Mouse (Mus musculus) left cerebral cortex, adult 18-20 months (tissue): ENCODE measurements around the gene Pon1. TPM values are rescaled to one million over a fixed set of nuclear protein-coding genes. Genes with fewer than 3 reads are reported as not detected.
"Not testable (repeated sequence)": the region's sequence is repeated elsewhere in the genome, so short reads cannot be mapped to it uniquely, and the experiment has no call there.

Source experiments
- DNase-seq, 2 experiments: peaks; one replicate each; pipeline ENCODE4 v3.0.0; 2021 to 2022; ENCODE audit warnings: low spot score in 2 of 2, mixed read lengths in 1 of 2
- long read RNA-seq, 2 experiments: library from polyadenylated mRNA; stranded (forward); transcript quantifications; one replicate each; pipeline ENCODE4 v2.0.0; 2021
- total RNA-seq, 2 experiments: library from RNA; stranded (reverse); gene quantifications; 2 replicates each; pipeline ENCODE4 v1.2.3; 2021

The Pon1 gene
- total RNA-seq, result not detected
- long read RNA-seq, experiment 1, result 0 reads
- long read RNA-seq, experiment 2, result 0 reads

- no peak for DNase-seq
These were observed at the start of gene Pon1 for GRCm38 (mm10) chr6:5193693-5194092. Pon1 (minus strand) TSS chr6:5193946.

- DNase-seq, result no peak
These were observed 45.1 kb upstream of the Pon1 start for GRCm38 (mm10) chr6:5238799-5239198.

DNA sequence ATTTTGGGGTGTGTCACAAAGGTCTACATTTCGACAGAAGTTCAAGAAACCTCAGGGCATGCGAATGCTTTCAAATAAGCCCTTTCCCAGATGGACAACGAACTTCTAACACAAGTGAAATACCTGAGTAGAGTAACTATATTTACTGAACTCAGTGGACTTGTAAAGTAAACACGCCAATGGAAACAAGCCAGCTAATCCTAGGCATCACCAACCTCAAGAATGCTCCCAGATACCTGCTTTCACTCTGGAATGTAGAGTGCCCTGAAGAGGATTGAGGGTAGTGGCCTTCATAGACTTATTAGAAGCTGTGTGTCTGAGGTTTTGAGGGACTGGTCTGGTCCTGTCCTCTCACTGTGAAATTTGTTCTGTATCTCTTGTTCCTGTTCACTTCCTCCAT, 43.8 kb upstream of the Pon1 start:
- DNase-seq, result no peak

GRCm38 (mm10) chr6:5236843-5237371, 43.2 kb upstream of the Pon1 start:
- no peak for DNase-seq

- no peak for DNase-seq
These were observed 40.8 kb upstream of the Pon1 start for GRCm38 (mm10) chr6:5234563-5234962.

- no peak for DNase-seq
These were observed 40.1 kb upstream of the Pon1 start for GRCm38 (mm10) chr6:5233812-5234211.

DNA sequence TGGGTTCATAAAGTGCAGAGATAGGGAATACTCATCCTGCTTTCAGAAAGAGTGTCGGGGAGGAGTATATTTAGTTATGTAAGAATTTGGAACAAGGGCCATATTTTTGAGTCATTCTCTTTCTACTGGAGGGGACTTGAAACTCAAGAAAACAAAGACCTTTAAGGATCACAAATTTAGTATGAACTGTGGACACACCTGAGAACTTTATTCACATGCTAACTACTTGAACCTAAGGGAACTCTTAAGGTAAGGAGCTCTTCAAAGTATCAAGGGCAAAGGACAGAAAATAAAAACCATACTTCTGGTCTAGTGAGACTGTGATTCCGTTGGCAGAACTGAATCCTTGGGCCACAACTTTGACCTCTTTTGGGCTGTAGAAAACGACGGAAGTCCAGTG, 38.3 kb upstream of the Pon1 start:
- no peak for DNase-seq

DNA sequence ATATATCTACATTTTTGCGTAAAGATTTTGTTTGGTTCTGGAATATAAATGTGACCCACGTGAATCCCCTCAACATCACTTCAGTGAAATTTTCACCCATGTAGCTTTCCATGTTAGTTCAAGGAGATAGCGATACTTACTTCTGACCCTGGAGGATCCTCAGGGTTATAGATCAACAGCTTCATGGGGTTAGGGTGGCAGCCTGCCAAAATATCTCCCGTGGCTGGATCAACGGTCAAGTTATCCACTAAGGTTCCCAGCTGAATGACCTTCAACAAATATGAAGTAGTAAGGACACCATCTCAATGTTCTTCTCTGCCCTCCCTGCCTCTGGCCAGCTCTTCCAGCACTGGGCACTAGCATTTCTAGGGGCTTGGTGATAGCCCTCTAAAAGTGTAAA, 36.5 kb upstream of the Pon1 start:
- no peak for DNase-seq

- DNase-seq, result not testable (repeated sequence)
These were observed 29.8 kb upstream of the Pon1 start for GRCm38 (mm10) chr6:5223551-5223950.

GRCm38 (mm10) chr6:5222080-5222479, 28.3 kb upstream of the Pon1 start:
- DNase-seq, result no peak

GRCm38 (mm10) chr6:5218190-5218589, 24.4 kb upstream of the Pon1 start:
- DNase-seq, result no peak

DNA sequence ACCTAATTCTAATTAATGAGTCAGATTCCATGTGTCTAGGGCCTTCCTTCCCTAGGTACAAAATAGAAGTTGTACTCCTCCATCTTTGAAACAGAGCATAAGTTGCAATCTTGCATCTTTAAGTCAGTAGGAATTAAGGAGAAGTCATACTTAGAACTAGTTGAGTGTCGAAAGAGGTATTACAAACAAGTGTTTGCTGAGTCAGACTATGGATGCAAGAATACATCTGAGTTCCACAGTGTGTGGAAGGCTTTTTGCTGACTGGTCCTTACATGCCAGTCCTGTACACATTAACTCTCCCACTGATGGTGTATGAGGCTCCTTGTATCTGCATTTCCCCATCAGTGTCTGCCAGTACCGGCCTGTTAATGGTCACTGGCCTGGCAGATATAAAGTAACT, 14.1 kb upstream of the Pon1 start:
- no peak for DNase-seq

- no peak for DNase-seq
These were observed 6.2 kb upstream of the Pon1 start for GRCm38 (mm10) chr6:5199916-5200315.

DNA sequence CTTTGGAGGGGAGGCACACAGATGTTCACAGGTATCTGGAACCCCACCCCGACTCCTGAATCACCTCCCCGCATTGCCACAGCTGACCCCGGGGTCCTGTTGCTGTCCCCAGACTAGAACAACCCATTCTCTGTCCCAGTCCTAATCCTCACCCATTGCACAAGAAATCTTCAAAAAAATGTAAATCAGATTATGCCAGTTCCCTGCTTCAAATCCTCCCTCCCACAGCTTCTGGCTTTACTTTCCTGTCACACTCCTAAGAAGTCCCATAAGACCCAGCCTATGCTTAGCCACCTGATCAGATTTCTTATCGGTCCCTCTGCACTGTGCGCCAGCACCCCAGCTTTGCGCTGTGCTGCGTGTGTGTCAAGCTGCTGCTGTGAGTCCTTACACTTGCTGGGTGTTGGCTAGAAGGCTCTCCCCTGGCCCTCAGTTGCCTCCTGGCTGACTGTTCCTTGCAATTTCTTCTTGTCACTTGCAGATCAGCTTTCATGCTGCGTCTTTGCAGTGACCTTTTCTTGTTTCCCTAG, 5.7 kb upstream of the Pon1 start:
- no peak for DNase-seq

DNA sequence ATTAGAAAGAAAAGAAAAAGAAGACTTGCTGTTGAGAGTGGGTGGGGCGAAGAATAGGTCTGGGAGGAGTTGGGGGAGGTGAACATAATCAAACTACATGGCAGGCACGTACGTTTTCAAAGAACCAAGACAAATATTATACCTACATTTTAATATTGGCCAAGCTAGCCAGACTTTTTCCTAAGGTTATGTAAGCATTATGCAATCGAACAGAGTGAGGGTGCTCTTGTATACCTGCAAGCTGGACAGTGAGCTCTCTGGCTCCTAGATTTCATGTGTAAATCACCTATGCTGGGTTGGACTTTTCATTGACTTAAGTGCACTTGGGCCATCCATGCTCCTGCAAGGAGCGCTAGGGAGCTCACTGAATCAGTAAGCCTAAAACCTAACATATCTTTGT, 4.8 kb upstream of the Pon1 start:
- no peak for DNase-seq

DNA sequence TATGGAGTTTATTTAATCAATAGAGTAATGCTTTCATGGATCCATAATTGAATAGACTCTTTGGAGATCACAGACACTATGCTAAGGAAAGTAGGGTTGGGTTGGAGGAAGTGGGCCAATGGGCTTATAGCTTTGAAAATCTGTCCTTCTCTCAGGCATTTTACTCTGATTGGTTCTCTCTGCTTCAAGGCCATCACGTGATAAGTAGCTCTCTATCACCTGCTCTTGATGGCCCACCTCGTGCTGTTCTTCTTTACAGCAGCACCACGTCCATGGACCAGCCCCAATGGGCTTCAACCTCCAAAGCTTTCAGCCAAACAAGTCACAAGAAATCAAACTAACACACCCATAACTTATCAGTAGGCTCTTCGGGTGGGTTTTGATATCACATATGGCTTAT, 3.0 kb downstream of the Pon1 start:
- DNase-seq, result no peak

GRCm38 (mm10) chr6:5189507-5189906, 4.2 kb downstream of the Pon1 start:
- no peak for DNase-seq

- DNase-seq, result no peak
These were observed 4.8 kb downstream of the Pon1 start for GRCm38 (mm10) chr6:5188938-5189337.

DNA sequence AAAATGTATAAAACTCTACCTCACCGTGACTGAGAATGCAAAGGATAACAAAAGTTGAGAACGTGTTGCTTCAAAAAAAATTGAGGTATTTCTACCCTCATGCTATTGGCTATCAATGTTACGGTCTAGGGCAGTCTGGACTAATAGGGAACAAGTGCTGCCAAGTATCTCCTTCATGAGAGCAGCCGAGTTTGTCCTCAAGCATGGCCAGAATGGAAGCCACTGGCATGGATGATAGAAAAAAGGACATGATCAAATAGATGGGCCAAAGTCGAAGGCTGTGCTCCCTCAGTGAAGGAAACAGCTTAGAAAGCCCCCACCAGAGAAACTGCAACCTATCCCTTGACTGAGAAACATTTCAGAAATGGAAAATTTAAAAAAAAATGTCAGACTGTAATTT, 5.7 kb downstream of the Pon1 start:
- no peak for DNase-seq

- no peak for DNase-seq
These were observed 6.2 kb downstream of the Pon1 start for GRCm38 (mm10) chr6:5187586-5187985.

DNA sequence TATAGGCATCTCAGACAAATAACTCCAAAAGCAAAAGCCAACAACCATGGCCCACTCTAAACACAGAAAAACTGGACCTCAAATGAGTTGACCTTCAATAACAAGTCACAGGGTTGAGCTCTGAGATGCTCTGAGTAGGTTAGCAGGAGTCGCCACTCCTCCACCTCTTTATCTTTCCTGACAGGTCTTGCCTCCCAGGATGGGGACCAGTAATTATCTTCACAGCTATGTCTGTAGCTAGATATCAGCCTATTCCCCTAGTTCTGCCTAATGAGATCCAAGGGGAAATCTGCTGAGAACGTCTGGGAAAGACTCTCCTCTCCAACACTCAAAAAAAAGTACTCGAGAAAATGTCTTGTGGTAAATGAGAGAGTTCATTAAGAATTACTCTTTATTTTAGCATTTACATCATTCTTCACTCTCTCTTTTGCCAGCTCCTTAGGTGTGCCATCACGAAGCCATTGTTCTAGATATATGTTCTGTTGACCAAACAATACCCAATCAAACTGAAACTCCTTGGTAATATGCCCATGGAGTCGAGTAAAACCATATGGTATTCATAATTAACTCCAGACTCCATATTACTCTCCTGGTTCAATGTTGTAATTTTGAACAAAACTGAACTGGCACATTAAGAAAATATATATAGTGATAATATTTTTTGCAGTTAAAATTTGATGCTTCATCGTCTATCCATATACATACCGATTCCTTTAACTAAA, 7.4 kb downstream of the Pon1 start:
- no peak for DNase-seq

GRCm38 (mm10) chr6:5180645-5181044, 13.1 kb downstream of the Pon1 start:
- DNase-seq, result no peak

DNA sequence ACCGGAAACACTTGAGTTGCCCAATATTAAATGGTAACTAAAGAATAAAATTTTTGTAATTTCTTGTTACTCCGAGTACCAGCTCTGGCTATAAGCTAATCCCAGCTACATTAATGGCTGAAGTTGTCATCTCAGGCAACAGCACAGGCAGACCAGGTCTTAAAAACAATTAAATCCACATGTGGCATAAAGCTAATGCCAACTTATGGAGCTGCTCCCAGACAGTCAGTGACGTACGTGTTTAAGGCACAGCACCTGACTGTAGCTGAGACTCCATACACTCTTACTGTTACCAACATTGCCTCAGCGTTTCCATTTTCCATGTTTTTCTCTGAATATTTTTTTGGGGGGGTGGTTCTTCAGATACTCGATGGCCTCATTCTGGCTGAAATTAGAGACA, 14.6 kb downstream of the Pon1 start:
- no peak for DNase-seq
